Mouse (Mus musculus): Measurements from ENCODE around the gene Abl1.

DNA sequence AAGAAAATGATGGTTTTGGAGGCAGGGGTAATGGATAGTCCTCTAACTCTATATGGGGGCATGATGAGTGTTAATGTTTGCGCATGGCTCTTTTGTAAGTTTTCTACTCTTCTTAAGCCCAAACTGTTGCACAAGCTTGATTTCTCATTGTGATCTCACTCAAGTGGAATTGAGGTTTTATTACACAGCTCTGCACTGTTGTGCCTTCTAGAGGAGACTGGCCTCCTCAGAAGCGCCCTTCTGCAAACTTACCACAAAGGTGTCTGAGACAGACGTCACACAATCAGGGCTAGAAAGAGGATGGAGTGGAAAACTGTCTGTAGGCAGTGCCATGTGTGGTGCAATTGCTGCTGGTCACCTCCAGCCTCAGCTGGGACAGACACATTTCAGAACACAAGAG lies 88.3 kb downstream of the Abl1 start:
- TF ChIP-seq CTCF (IDR thresholded peaks at IDR 0.05; ENCODE audit: low read depth, low read length) (no peak), POLR2A (IDR thresholded peaks at IDR 0.05; ENCODE audit: borderline replicate concordance, low read depth, low read length) (no peak)
